Mouse (Mus musculus) liver, embryonic 13.5 days (tissue): Measurements from ENCODE around the gene Rbl2. TPM values are rescaled to one million over a fixed set of nuclear protein-coding genes. Genes with fewer than 3 reads are reported as not detected.

Experiments
- ATAC-seq: fragments of 200-750 bp; cut with Nextera tagmentation; 2 replicates; pipeline ENCODE4 v1.8.0; 2017; ENCODE audit warnings: low read depth, mild to moderate bottlenecking, moderate number of reproducible peaks, moderate library complexity
- DNase-seq: peaks from one replicate; pipeline ENCODE4 v3.0.0; 2022
- H3K27ac ChIP-seq: fragments of 300-500 bp; sonication (generic); 2 replicates; pipeline ENCODE4 v1.5.1; 2015; ENCODE audit warnings: moderate library complexity, mild to moderate bottlenecking, inconsistent platforms
- H3K27me3 ChIP-seq: fragments of 300-500 bp; sonication (generic); 2 replicates; pipeline ENCODE4 v1.6.1; 2015; ENCODE audit warnings: mild to moderate bottlenecking, inconsistent platforms
- H3K36me3 ChIP-seq: fragments of 300-500 bp; sonication (generic); 2 replicates; pipeline ENCODE4 v1.6.1; 2015; ENCODE audit warnings: mild to moderate bottlenecking, inconsistent platforms
- H3K4me1 ChIP-seq: fragments of 300-500 bp; sonication (generic); replicated peaks from 2 replicates; pipeline ENCODE4 v1.6.1; 2015; ENCODE audit warnings: inconsistent platforms
- H3K4me2 ChIP-seq: fragments of 300-500 bp; sonication (generic); 2 replicates; pipeline ENCODE4 v1.6.1; 2015; ENCODE audit warnings: inconsistent platforms, mild to moderate bottlenecking, moderate library complexity
- H3K4me3 ChIP-seq: fragments of 300-500 bp; sonication (generic); replicated peaks from 2 replicates; pipeline ENCODE4 v1.5.1; 2015; ENCODE audit warnings: mild to moderate bottlenecking, inconsistent platforms
- H3K9ac ChIP-seq: fragments of 300-500 bp; sonication (generic); 2 replicates; pipeline ENCODE4 v1.6.1; 2015; ENCODE audit warnings: mild to moderate bottlenecking, inconsistent platforms
- H3K9me3 ChIP-seq: fragments of 300-500 bp; sonication (generic); replicated peaks from 2 replicates; pipeline ENCODE4 v1.6.1; 2016; ENCODE audit warnings: inconsistent platforms
- WGBS: fragments of 180-500 bp; shearing (Covaris S2); methylation state at CpG from one replicate; pipeline ENCODE4 v1.1.7; 2015; ENCODE audit not compliant: insufficient replicate concordance; 5-methylcytosine and 5-hydroxymethylcytosine counted together
- polyA plus RNA-seq: library from polyadenylated mRNA; unstranded; fragments of >200 nt; fragmentation: Nextera tagmentation; extraction: Ambion mirVana; gene quantifications from 2 replicates; pipeline ENCODE4 v1.2.1, GENCODE M21; 2015

The Rbl2 gene
- polyA plus RNA-seq, 1 experiment from 2014 or later, result 5.0 TPM

GRCm38 (mm10) chr8:91065179-91065578 is 4.7 kb upstream of the Rbl2 start:
- ATAC-seq (no peak), DNase-seq (no peak)
- 33% methylated on average over 4 of the region's 4 CpGs for WGBS
- Histone ChIP-seq H3K4me1 (peaks cover 24% of the 10 kb centered on the region), H3K9me3 (no peaks in the 10 kb centered on the region), H3K36me3 (no peaks in the 10 kb centered on the region), H3K9ac (no peak overlapping the region), H3K4me2 (no peak overlapping the region), H3K27ac (no peak overlapping the region), H3K27me3 (no peaks in the 10 kb centered on the region), H3K4me3 (no peak overlapping the region)

GRCm38 (mm10) chr8:91069407-91069806 is 450 bp upstream of the Rbl2 start:
- no peak for DNase-seq
- Histone ChIP-seq H3K4me1 (peaks cover 27% of the 10 kb centered on the region), H3K9ac (peak overlapping the region; percentile 89; the same call in 1 of the 2 replicates), H3K27me3 (no peaks in the 10 kb centered on the region), H3K36me3 (no peaks in the 10 kb centered on the region), H3K4me2 (peak overlapping the region; percentile 79), H3K27ac (0 out of 2 replicates have a peak overlapping the region, but pooled peaks have one; percentile 31), H3K9me3 (no peaks in the 10 kb centered on the region), H3K4me3 (peak overlapping the region; percentile 91)
- ATAC-seq, result peak; percentile 27
- WGBS, result 3% methylated on average over 10 of the region's 10 CpGs

- peak overlapping the region; percentile 79 for H3K4me2 ChIP-seq
- WGBS, result under 1% methylated on average over 34 of the region's 34 CpGs
- ATAC-seq (peak; percentile 80), DNase-seq (peak; percentile 72)
- H3K36me3 ChIP-seq, result peaks cover 5% of the 10 kb centered on the region
- H3K9me3 ChIP-seq, result no peaks in the 10 kb centered on the region
- H3K27me3 ChIP-seq, result no peaks in the 10 kb centered on the region
- H3K4me3 ChIP-seq, result peak overlapping the region; percentile 91
- peaks cover 22% of the 10 kb centered on the region for H3K4me1 ChIP-seq
- peak overlapping the region; percentile 89 for H3K9ac ChIP-seq
- peak overlapping the region; percentile 88 for H3K27ac ChIP-seq
Measured at GRCm38 (mm10) chr8:91070275-91070859, 510 bp downstream of the Rbl2 start.

- no peak overlapping the region for H3K27ac ChIP-seq
- H3K36me3 ChIP-seq, result peaks cover 23% of the 10 kb centered on the region
- H3K4me1 ChIP-seq, result peaks cover 7% of the 10 kb centered on the region
- H3K4me2 ChIP-seq, result no peak overlapping the region
- H3K9ac ChIP-seq, result no peak overlapping the region
- H3K4me3 ChIP-seq, result no peak overlapping the region
- no peaks in the 10 kb centered on the region for H3K27me3 ChIP-seq
- WGBS, result 55% methylated on average over 12 of the region's 12 CpGs
- H3K9me3 ChIP-seq, result no peaks in the 10 kb centered on the region
- DNase-seq (no peak), ATAC-seq (peak; percentile 59; the same call in 1 of the 2 replicates)
Measured at GRCm38 (mm10) chr8:91077077-91077867, 7.4 kb downstream of the Rbl2 start.

- WGBS, result 77% methylated on average over 2 of the region's 2 CpGs
- Histone ChIP-seq H3K4me3 (no peak overlapping the region), H3K27ac (no peak overlapping the region), H3K9me3 (no peaks in the 10 kb centered on the region), H3K36me3 (peaks cover 21% of the 10 kb centered on the region), H3K9ac (no peak overlapping the region), H3K4me1 (peaks cover 7% of the 10 kb centered on the region), H3K4me2 (no peak overlapping the region), H3K27me3 (no peaks in the 10 kb centered on the region)
- ATAC-seq (no peak), DNase-seq (no peak)
Measured at GRCm38 (mm10) chr8:91079678-91080077, 9.8 kb downstream of the Rbl2 start.

GRCm38 (mm10) chr8:91081911-91082310 is 12.1 kb downstream of the Rbl2 start:
- ATAC-seq (0 out of 2 replicates have a peak, but pooled peaks have one; percentile 41), DNase-seq (no peak)
- H3K27ac ChIP-seq, result no peak overlapping the region; the same call in 1 of the 2 replicates
- H3K27me3 ChIP-seq, result no peaks in the 10 kb centered on the region
- H3K9ac ChIP-seq, result no peak overlapping the region; the same call in 1 of the 2 replicates
- no peaks in the 10 kb centered on the region for H3K9me3 ChIP-seq
- peaks cover 7% of the 10 kb centered on the region for H3K4me1 ChIP-seq
- no peak overlapping the region for H3K4me3 ChIP-seq
- peaks cover 24% of the 10 kb centered on the region for H3K36me3 ChIP-seq
- no peak overlapping the region for H3K4me2 ChIP-seq
- 33% methylated on average over 7 of the region's 7 CpGs for WGBS

- WGBS, result 56% methylated on average over 12 of the region's 12 CpGs
- H3K27ac ChIP-seq, result no peak overlapping the region
- DNase-seq (no peak), ATAC-seq (0 out of 2 replicates have a peak, but pooled peaks have one; percentile 35)
- no peak overlapping the region for H3K4me2 ChIP-seq
- H3K4me1 ChIP-seq, result peaks cover 2% of the 10 kb centered on the region
- peaks cover 26% of the 10 kb centered on the region for H3K36me3 ChIP-seq
- no peaks in the 10 kb centered on the region for H3K9me3 ChIP-seq
- no peak overlapping the region; the same call in 1 of the 2 replicates for H3K9ac ChIP-seq
- no peak overlapping the region for H3K4me3 ChIP-seq
- no peaks in the 10 kb centered on the region for H3K27me3 ChIP-seq
Measured at GRCm38 (mm10) chr8:91082428-91082827, 12.6 kb downstream of the Rbl2 start.

- H3K27ac ChIP-seq, result no peak overlapping the region
- ATAC-seq (no peak), DNase-seq (no peak)
- H3K4me2 ChIP-seq, result no peak overlapping the region
- no peaks in the 10 kb centered on the region for H3K4me1 ChIP-seq
- no peaks in the 10 kb centered on the region for H3K9me3 ChIP-seq
- peaks cover 50% of the 10 kb centered on the region for H3K36me3 ChIP-seq
- H3K4me3 ChIP-seq, result no peak overlapping the region
- WGBS, result 79% methylated on average over 7 of the region's 7 CpGs
- no peak overlapping the region for H3K9ac ChIP-seq
- no peaks in the 10 kb centered on the region for H3K27me3 ChIP-seq
Measured at GRCm38 (mm10) chr8:91088452-91088851, 18.6 kb downstream of the Rbl2 start.

GRCm38 (mm10) chr8:91089601-91090000 is 19.7 kb downstream of the Rbl2 start:
- H3K27me3 ChIP-seq, result no peaks in the 10 kb centered on the region
- H3K4me2 ChIP-seq, result no peak overlapping the region
- peaks cover 56% of the 10 kb centered on the region for H3K36me3 ChIP-seq
- H3K4me1 ChIP-seq, result no peaks in the 10 kb centered on the region
- no peak for ATAC-seq
- H3K27ac ChIP-seq, result no peak overlapping the region
- no peak overlapping the region for H3K4me3 ChIP-seq
- 75% methylated on average over 2 of the region's 2 CpGs for WGBS
- H3K9ac ChIP-seq, result no peak overlapping the region
- DNase-seq, result no peak
- no peaks in the 10 kb centered on the region for H3K9me3 ChIP-seq

- DNase-seq (no peak), ATAC-seq (no peak)
- WGBS, result 73% methylated on average over 5 of the region's 5 CpGs
- H3K9me3 ChIP-seq, result no peaks in the 10 kb centered on the region
- no peak overlapping the region for H3K27ac ChIP-seq
- no peak overlapping the region for H3K9ac ChIP-seq
- no peaks in the 10 kb centered on the region for H3K4me1 ChIP-seq
- H3K4me3 ChIP-seq, result no peak overlapping the region
- H3K36me3 ChIP-seq, result peaks cover 58% of the 10 kb centered on the region
- no peaks in the 10 kb centered on the region for H3K27me3 ChIP-seq
- H3K4me2 ChIP-seq, result no peak overlapping the region
Measured at GRCm38 (mm10) chr8:91094135-91094534, 24.3 kb downstream of the Rbl2 start.

GRCm38 (mm10) chr8:91098106-91098505 is 28.2 kb downstream of the Rbl2 start:
- Histone ChIP-seq H3K9ac (no peak overlapping the region), H3K27ac (no peak overlapping the region), H3K4me2 (no peak overlapping the region), H3K4me1 (no peaks in the 10 kb centered on the region), H3K9me3 (no peaks in the 10 kb centered on the region), H3K36me3 (peaks cover 42% of the 10 kb centered on the region), H3K4me3 (no peak overlapping the region), H3K27me3 (no peaks in the 10 kb centered on the region)
- no peak for ATAC-seq
- 73% methylated on average over 6 of the region's 6 CpGs for WGBS
- no peak for DNase-seq
